Mouse (Mus musculus): ENCODE results near the gene Pde6d.

GRCm38 (mm10) chr1:86623001-86624000 is 40.9 kb upstream of the Pde6d start:
- TF ChIP-seq CTCF (conservative IDR thresholded peaks at IDR 0.05; ENCODE audit: insufficient read depth, insufficient read length, low read depth, low read length), result no peak
- no peak for TF ChIP-seq POLR2A (IDR thresholded peaks at IDR 0.05; ENCODE audit: low read depth, low read length)

Data from kidney, adult 2 months (tissue).